Mouse (Mus musculus) hematopoietic stem cell, adult 5-6 weeks (primary cell): Measurements from ENCODE around the gene Gdpd1. TPM values are rescaled to one million over a fixed set of nuclear protein-coding genes. Genes with fewer than 3 reads are reported as not detected.
"Not testable (repeated sequence)": the region's sequence is repeated elsewhere in the genome, so short reads cannot be mapped to it uniquely, and the experiment has no call there.

Experiments used
- ATAC-seq, 2 experiments: fragments of 125-278 bp in 1 of 2; replicated peaks in 1 of 2; 2 replicates each; pipeline ENCODE4 v1.8.0; 2016 to 2017; ENCODE audit warnings: inconsistent platforms in 2 of 2, mild to moderate bottlenecking in 2 of 2, moderate number of reproducible peaks in 2 of 2, low read depth in 1 of 2, moderate TSS enrichment in 1 of 2; ENCODE audit not compliant: low FRiP score in 2 of 2, poor library complexity in 2 of 2, severe bottlenecking in 2 of 2, insufficient read depth in 1 of 2, low TSS enrichment in 1 of 2
- total RNA-seq: library from RNA; stranded (forward); fragments of 172-1452, 232-1000 nt; gene quantifications from 2 replicates; pipeline ENCODE4 v1.2.3, GENCODE M21; 2017

Gdpd1 gene
- 1.3 and 2.3 TPM in 2 replicates for total RNA-seq

DNA sequence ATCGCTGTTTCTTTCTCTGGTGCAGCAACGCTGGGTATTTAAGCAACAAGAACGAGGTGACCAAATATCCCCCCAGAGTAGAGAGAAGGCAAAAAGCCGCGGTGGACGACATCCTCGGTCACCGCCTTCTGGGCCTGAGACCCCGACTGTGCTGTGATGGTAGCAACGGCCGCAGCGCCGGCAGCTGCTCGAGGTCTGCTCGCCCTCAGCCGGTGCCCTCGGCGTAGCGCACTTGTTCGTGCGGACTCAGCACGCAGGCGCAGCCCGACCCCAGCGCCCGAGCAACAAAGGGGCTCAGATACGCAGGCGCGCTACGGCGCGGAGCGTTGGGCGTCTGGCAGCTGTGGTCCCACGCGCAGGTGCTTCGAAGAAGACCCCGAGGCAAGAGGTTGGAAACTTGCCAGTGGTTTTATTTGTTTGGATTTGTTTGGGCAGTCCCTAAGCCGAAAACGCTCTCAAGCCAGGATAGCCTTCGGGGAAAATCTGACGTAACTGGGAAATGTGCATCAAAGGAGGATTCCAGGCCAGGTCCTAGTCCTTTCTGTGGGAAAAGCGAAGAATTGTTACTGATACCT, at the start of gene Gdpd1:
Gene Gdpd1 (minus strand): TSS at position 197 of the 575 bp plus-strand sequence.
- peak; percentile 95 to 98 for ATAC-seq

DNA sequence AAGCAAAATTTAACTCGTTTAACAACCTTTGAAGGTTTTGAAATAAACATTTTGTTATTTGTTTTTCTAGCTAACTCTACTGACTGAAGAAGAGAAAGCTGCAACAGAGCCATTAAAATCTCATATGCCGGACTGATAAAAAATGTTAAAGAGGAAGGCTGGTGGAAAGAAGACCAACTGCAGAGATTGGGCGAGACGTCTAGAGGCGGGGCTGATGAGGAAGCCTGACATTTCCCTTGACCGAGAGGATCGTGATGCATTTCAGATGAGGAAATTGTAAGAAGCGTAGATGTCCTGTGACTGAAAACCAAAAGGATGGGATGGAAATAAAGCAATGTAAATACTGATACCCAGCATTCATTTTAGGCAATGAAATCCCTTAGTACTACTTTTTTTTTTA, 48.0 kb upstream of the Gdpd1 start:
- no peak for ATAC-seq

DNA sequence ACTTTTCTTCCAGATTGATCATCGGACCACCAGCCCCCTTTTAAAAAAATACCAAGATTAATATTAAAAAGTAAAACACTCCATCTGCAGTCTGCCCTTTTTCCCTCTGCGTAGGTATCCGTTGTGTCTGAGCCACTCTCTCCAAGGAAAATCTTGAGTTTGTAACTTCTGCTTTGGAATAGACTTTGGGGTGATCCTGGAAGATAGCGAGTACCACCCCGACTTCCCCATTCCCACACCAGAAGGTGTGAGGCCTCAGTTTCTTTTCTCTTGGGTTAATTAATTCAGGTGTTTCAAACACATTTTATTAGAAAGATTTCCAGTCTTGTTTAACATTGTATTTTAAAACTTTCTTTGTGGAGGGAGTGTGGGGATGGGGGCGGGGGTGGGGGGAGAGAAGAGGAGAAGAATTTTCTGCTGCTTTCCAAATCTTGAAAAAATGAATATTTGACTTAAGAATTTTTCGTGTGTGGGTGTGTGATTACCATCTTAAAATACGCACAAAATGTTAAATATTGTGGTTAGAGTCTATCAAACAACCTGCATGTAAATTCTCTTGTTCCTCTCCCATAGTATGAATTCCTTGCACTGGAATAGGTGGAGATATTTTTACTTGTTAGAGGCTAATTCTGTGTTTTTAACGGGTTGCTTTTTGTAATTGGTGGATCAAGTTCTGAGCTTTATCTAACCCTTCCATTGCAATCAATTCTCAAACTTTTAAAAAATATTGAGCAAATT, 36.5 kb upstream of the Gdpd1 start:
- no peak for ATAC-seq

DNA sequence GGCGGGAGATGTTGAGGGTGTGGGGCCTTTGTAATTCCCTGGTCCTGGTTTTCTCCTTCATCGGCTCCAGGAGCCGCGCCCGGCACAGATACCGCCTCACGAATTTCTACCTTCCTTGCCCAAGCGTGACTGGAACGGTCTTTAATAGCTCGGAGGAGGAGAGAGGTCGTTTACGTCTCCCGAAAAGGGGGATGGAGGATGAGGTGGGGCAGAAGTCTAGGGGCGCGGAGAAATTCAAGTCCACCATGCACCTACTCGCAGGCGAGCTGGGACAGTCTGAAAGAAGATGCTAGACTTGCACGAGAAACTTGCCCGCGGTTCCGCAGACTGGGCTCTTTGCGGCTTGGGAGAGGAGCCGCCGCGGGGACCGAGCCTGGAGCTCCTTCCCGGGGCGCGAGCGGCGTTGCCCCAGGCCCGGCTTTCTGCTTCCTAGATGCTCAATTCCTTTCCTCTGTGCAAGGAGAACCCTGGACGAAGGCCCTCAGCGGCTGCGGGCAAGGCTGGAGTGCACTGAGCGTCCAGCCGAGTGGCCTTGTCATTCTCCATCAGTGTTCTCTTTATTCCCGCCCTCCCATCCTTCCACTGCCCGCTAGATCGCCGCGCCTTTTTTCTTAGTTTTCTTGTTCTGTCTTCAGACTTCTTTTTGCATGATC, 35.8 kb upstream of the Gdpd1 start:
- ATAC-seq, result no peak

DNA sequence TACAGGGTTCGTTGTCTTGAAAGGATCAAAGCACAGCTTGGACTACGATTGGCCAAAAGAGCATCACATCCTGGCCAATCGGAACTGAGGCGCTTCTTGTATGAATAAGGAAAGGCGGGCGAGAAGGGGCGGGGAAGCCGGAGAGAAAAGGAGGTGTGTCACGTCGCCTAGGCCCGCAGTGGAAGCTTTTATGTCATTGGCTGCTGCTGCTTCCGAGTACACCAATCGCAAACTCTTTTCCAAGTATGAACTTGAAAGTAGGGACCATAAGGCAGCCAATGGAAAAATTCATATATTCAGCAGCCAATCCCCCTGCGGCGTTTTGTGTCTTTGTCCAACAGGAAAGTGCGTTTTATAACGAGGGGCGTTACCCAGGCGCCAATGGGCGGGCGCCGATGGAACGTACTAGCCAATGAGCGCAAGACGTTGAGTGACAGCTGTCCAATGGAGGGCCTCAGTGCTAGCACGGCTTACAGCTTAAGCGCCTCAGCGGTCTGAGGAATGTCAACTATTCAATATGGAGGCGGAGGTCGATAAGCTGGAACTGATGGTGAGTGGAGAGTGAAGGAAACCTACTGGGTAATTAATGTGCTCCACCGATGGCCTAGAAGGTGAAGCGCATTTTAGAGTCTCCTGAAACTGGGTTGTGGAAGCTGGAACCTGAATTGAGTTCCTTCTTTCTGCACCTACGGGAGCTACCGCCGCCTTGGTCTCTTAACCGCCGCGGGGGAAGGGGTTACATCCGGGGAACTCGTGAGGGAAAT, 35.1 kb upstream of the Gdpd1 start, which contains the start of gene Ska2:
Gene Ska2 (plus strand): TSS at position 480 of the 764 bp plus-strand sequence.
- ATAC-seq, result peak; percentile 95 to 97

DNA sequence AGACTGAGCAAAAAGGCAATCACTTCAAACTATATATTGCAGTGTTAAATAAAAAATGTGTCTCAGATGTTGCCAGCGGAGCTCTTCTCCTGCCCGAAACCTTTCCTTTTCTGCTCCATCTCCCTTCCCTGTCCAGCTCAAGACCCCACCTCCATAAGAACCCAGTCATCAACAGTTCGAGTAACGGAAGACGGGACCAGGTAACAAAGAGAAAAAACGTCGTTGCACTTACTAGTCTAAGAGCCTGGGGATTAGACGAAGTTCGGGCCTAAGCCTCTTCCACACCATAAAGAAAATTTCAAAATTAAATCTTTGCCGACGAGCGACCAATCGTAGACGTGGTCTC, 34.5 kb upstream of the Gdpd1 start, which contains the start of gene Prr11:
Gene Prr11 (minus strand): TSS at position 300 of the 346 bp plus-strand sequence.
- ATAC-seq, result no peak

DNA sequence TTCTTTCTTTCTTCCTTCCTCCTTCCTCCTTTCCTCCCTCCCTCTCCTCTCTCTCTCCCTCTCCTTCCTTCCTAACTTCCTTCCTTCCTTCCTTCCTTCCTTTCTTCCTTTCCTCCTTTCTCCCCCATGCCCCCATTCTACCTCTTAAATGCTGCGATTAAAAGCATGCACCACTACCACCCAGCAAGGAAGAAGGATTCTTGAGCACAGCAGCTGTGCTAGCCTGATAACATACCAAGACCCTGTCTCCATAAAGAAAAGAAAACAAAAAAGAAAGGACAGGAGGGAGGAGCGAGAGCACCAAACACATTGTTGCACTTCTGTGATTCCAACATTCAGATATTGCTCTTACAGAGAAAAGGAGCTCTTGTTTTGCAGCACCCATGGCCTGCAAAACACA, 13.3 kb upstream of the Gdpd1 start:
- no peak for ATAC-seq

DNA sequence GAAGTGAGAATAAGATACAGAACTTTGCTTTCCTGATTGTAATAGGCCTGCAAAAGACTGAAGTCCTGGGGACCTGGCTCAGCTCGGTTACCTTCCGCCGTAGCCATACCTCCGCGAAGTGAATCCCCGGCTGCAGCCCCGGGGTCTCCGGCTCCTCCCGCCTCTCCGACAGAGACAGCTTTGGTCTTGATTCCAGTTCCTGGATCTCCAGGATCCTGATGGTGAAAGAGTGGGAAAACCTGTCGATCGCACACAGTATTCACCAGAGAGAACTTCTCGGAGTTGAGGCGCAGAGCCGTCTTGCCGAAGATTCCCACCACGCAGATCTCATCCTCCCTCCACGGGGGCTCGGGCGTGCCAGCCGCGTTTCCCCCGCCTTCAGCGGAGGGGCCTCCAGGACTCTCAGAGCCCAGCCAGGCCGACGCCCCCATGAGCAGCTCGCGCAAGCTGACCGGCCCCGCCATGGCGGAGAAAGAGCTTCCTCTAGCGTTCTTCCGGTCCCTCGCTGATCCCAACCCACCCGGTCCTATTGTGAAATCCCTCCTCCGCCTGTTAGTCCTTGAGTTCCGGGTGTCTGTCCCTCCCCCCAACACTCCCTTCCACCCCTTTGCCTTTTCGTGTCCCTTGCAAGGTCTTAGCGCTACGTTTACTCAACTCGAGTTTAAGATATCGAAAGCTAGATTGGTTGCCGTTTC, 12.6 kb upstream of the Gdpd1 start, which contains the start of gene Smg8:
Gene Smg8 (minus strand): TSS at position 485 of the 695 bp plus-strand sequence.
- ATAC-seq, result peak; percentile 96 to 99

DNA sequence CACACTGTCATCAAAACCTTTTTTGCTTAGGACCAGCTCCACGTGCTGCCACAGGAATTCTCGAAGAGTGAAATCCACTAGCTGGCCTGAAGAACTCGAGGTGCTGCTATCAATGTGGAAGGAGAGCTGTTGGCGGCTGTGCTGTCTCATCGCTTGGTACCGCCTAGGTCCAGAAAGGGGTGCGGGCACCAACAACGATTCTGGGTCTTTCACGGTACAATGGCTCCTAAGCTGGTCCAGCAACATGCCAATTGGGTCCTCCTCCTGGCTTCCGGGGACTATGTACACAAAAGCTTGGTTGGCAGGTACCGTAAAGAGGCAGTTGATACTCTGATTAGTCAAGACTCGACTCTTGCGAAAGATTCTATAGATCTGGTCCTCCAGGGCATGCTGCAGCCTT, 11.6 kb upstream of the Gdpd1 start:
- ATAC-seq, result no peak

DNA sequence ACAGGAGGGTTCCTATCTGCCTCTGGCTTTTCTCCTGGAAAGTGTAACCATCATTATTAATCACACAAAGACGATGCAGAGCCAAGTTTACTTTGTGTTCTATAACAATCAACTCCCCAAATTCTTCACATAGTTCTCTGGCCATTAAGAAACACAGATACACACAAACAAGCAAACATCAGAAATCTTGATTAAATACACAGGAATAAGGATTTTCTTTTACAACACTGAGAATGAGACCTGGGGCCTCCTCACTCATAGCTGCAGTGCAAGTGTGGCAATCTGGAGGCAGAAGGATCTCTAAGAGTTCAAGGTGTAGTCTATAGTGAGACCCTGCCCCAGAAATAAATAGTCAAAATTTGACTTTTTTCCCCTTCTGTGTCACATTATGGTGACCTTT, 9.8 kb upstream of the Gdpd1 start:
- ATAC-seq, result no peak

DNA sequence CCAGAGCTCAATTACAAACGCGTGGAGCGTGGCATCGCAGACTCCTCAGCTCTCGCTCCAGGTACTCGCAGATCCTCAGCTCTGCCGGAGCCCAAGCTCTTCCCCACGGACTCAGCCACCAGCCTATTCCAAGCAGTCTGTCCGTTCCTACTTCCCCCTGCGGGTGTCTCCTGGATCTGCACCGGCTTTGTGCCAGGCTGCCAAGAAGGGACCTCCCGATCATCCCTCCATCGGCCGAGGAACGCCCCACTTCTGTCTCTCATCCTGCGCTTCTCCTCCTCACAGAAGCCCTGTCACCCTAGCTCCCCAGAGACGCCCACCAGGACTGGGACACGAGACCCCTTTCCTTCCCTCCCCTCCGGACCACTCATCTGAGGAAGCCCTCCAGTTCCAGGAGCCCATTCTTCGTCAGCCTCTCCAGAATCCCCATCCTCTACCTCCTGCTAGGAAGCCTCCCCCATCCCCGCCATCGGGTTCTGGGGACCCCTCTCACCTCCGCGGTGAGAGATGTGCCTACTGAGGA, 458 bp downstream of the Gdpd1 start:
- ATAC-seq, result peak; percentile 48 to 52; a peak in 3 of 4 replicates

DNA sequence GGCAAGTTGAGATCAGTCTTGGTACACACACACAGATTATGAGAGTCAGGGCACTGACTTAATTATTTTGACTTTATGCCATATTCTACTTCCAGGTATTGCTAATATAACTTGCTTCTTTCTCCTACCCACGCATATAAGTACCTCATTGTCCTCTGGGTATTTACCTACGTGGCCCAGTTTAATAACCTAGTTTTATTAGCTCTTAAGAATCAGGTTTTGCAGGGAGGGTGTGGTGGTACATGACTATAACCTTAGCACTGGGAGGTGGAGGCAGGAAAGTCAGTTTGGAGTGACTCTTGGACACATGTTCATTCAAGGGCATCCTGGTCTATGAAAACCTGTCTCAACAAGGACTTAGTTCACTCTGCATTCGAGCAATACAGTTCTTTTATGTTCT, 11.8 kb downstream of the Gdpd1 start:
- ATAC-seq, result no peak

DNA sequence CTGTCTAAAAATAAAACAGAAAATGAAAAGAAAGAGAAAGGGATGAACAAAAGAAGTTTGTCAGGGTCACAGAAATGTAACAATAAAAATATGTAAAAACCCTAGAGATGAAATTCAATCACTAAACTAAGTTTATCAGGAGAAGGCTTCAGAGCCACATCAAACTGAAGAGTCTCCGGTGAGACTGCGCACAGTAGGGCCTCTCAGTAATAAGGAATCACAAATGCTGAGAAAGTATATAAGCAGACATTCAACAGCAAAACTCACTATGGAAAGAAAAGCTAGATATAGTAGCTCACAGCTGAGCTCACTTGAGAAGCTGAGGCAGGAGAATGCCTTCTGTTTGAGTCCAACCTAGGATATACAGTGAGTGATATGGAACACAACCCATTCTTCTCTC, 13.5 kb downstream of the Gdpd1 start:
- ATAC-seq, result no peak

DNA sequence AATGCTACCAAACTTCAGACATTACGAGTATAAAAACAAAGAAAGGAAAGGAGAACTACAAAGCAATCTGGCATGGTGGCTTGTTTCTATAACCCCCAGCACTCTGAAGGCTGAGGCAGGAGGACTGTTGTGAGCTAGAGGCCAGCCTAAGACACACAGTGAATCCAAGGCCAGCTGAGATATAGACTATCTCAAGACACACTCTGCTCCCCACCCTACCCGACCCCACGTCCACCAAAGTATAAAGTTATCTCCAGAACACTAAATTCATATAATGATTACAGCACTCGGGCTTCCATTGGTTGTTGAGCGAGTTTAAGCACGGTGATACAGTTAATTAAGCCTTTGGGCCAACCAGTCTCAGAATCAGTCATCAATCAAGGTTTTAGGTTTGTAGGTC, 17.6 kb downstream of the Gdpd1 start:
- ATAC-seq, result no peak

DNA sequence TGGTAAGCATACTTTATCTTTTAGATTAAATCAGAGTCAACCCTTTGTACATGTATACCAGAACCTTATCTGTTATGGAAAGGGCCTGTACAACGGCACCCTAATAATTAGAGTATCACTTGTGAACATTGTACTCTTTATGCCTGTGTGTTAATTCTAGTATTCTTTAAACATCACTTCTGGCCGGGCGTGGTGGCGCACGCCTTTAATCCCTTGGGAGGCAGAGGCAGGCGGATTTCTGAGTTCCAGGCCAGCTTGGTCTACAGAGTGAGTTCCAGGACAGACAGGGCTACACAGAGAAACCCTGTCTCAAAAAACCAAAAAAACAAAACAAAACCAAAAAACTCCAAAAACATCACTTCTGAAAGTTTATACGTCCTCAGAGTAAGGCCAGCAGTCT, 25.0 kb downstream of the Gdpd1 start:
- ATAC-seq, result not testable (repeated sequence)

DNA sequence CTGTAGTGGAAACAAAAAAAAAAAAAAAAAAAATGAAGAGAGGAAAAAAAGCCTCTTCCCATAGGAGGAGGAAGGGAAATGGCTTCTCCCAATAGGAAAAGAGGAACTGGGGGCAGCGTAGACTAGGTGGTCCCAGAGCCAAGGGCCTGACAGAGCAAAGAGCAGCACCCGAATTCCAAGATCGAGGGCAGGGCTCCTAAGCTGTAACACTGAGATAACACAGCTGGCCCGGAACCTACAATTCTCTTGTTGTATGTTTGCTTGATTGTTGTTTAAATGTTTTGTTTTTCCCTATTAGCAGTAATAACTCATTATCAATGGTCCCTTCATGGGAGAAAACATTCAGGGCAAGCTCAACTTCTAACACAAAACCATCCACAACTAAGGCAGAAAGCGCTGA, 26.9 kb downstream of the Gdpd1 start:
- ATAC-seq, result no peak

DNA sequence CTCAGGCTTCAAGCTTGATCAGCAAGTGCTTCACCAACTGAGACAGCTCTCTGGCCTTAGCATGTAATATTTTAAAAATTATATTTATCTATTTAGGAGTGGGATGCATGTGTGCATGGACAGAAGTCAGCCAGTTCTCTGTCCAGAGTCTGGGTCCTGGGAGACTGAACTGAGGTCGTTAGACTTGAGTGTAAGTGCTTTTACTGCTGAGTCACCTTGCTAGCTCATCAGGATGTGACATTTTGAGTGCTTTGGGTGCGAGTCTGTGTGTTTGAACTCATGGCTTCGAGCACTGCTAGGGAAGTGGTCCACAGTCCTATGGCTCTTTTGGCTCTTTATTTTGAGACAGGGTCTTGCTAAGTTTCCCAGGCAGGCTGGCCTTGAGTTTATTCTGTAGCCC, 30.8 kb downstream of the Gdpd1 start:
- no peak for ATAC-seq
